Mouse (Mus musculus): Measurements from ENCODE around the gene Prkci. TPM values are rescaled to one million over a fixed set of nuclear protein-coding genes. Genes with fewer than 3 reads are reported as not detected.

The Prkci gene
- polyA plus RNA-seq, 1 experiment from 2014 or later, result 38.5 TPM

GRCm38 (mm10) chr3:31095491-31096154, 100.1 kb downstream of the Prkci start:
- peaks cover 16% of the 10 kb centered on the region for H3K4me1 ChIP-seq (replicated peaks)
- no peaks in the 10 kb centered on the region for H3K36me3 ChIP-seq
- ATAC-seq, result peak; percentile 32
- no peaks in the 10 kb centered on the region for H3K27me3 ChIP-seq (replicated peaks)
- peak overlapping the region; percentile 99 for H3K27ac ChIP-seq
- H3K4me3 ChIP-seq (replicated peaks), result peak overlapping the region; percentile 90
- WGBS, result under 1% methylated on average over 33 of the region's 33 CpGs
- H3K9me3 ChIP-seq, result no peaks in the 10 kb centered on the region
- peak overlapping the region; percentile 68 for H3K4me2 ChIP-seq (replicated peaks)
- peak overlapping the region; percentile 83 for H3K9ac ChIP-seq

GRCm38 (mm10) chr3:31096155-31097101, 100.9 kb downstream of the Prkci start:
- H3K4me1 ChIP-seq (replicated peaks), result peaks cover 16% of the 10 kb centered on the region
- H3K4me3 ChIP-seq (replicated peaks), result peak overlapping the region; percentile 90
- no peaks in the 10 kb centered on the region for H3K9me3 ChIP-seq
- H3K36me3 ChIP-seq, result no peaks in the 10 kb centered on the region
- H3K9ac ChIP-seq, result peak overlapping the region; percentile 83
- H3K27ac ChIP-seq, result peak overlapping the region; percentile 99
- H3K27me3 ChIP-seq (replicated peaks), result no peaks in the 10 kb centered on the region
- 35% methylated on average over 10 of the region's 10 CpGs for WGBS
- no peak for ATAC-seq
- peak overlapping the region; percentile 68 for H3K4me2 ChIP-seq (replicated peaks)

GRCm38 (mm10) chr3:31097102-31097720, 101.7 kb downstream of the Prkci start:
- H3K9me3 ChIP-seq, result no peaks in the 10 kb centered on the region
- 83% methylated on average over 13 of the region's 13 CpGs for WGBS
- H3K9ac ChIP-seq, result no peak overlapping the region
- H3K4me1 ChIP-seq (replicated peaks), result peaks cover 16% of the 10 kb centered on the region
- ATAC-seq, result no peak
- H3K36me3 ChIP-seq, result no peaks in the 10 kb centered on the region
- H3K27me3 ChIP-seq (replicated peaks), result no peaks in the 10 kb centered on the region
- H3K4me3 ChIP-seq (replicated peaks), result no peak overlapping the region
- H3K4me2 ChIP-seq (replicated peaks), result 0 out of 2 replicates have a peak overlapping the region, but pooled peaks have one; percentile 20
- no peak overlapping the region for H3K27ac ChIP-seq

DNA sequence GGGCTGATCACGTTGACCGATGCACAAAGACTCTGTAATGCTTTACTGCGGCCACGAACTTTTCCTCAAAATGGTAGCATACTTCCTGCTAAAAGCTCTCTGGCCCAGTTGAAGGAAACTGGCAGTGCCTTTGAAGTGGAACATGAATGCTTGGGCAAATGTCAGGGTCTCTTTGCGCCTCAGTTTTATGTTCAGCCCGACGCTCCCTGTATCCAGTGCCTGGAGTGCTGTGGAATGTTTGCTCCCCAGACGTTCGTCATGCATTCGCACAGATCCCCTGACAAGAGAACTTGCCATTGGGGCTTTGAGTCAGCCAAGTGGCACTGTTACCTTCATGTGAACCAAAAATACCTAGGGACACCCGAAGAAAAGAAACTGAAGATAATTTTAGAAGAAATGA, 102.4 kb downstream of the Prkci start:
- Histone ChIP-seq H3K27me3 (replicated peaks) (no peaks in the 10 kb centered on the region), H3K9ac (no peak overlapping the region), H3K36me3 (no peaks in the 10 kb centered on the region), H3K4me1 (replicated peaks) (peaks cover 16% of the 10 kb centered on the region), H3K4me2 (replicated peaks) (peak overlapping the region; percentile 20; the same call in 1 of the 2 replicates), H3K4me3 (replicated peaks) (no peak overlapping the region), H3K27ac (no peak overlapping the region), H3K9me3 (no peaks in the 10 kb centered on the region)
- ATAC-seq, result no peak
- 69% methylated on average over 11 of the region's 11 CpGs for WGBS

DNA sequence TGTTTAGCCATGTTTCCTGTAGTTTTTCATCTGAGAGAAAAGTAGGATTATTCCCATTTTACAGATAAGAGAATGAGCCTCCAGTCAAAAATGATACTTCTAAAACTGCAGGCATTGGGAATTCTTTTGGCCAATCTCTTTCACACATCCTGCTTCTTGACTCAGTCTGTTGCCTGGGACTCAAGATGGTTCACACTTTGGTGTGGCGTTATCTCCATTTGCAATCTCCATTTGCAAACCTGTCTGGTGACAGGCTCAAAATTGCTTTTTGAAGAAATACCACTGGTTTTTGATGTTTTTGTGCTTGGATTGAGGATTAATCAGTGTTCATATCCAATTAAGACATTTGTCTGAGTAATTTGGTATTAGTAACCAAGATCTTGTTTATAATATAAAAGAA, 103.0 kb downstream of the Prkci start:
- Histone ChIP-seq H3K9me3 (no peaks in the 10 kb centered on the region), H3K27ac (no peak overlapping the region), H3K4me3 (replicated peaks) (no peak overlapping the region), H3K9ac (no peak overlapping the region), H3K4me1 (replicated peaks) (peaks cover 12% of the 10 kb centered on the region), H3K4me2 (replicated peaks) (no peak overlapping the region), H3K36me3 (no peaks in the 10 kb centered on the region), H3K27me3 (replicated peaks) (no peaks in the 10 kb centered on the region)
- no peak for ATAC-seq
- 92% methylated on average over 1 of the region's 1 CpGs for WGBS

GRCm38 (mm10) chr3:31100026-31100425, 104.5 kb downstream of the Prkci start:
- no peak overlapping the region for H3K9ac ChIP-seq
- no peak overlapping the region for H3K27ac ChIP-seq
- no peaks in the 10 kb centered on the region for H3K9me3 ChIP-seq
- WGBS, result 78% methylated on average over 5 of the region's 5 CpGs
- H3K4me3 ChIP-seq (replicated peaks), result no peak overlapping the region
- peaks cover 12% of the 10 kb centered on the region for H3K4me1 ChIP-seq (replicated peaks)
- H3K4me2 ChIP-seq (replicated peaks), result no peak overlapping the region
- H3K36me3 ChIP-seq, result no peaks in the 10 kb centered on the region
- no peak for ATAC-seq
- no peaks in the 10 kb centered on the region for H3K27me3 ChIP-seq (replicated peaks)

DNA sequence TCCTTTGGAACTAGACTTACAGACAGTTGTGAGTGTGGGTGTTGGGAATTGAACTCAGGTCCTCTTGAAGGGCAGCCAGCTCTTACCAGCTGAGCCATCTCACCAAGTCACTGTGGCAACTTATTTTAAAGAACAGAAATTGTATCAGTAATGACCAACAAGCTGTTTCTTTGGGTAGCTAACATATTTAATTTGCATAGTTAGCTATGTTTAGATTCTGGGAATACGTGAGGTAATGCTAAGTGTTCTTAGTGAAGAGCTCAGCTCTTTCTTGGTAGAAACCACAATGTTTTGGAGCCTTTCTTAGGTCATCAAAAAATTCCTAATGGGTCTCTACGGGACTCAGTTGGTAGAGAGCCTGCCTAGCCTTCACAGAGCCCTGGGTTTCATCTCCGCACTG, 105.3 kb downstream of the Prkci start:
- H3K4me3 ChIP-seq (replicated peaks), result no peak overlapping the region
- no peak overlapping the region for H3K27ac ChIP-seq
- no peak for ATAC-seq
- H3K9me3 ChIP-seq, result no peaks in the 10 kb centered on the region
- no peak overlapping the region for H3K4me2 ChIP-seq (replicated peaks)
- WGBS, result 91% methylated on average over 3 of the region's 3 CpGs
- peaks cover 10% of the 10 kb centered on the region for H3K4me1 ChIP-seq (replicated peaks)
- no peaks in the 10 kb centered on the region for H3K27me3 ChIP-seq (replicated peaks)
- no peaks in the 10 kb centered on the region for H3K36me3 ChIP-seq
- no peak overlapping the region for H3K9ac ChIP-seq

Other genes with a start within 250 kb of the Prkci start
- gene Samd7, start 249.5 kb upstream of the Prkci start, polyA plus RNA-seq (2015; fragmentation: Nextera tagmentation; extraction: Ambion mirVana), result not detected in 2 replicates
- gene Sec62, start 202.9 kb upstream of the Prkci start, polyA plus RNA-seq (2015; fragmentation: Nextera tagmentation; extraction: Ambion mirVana), result 68.3 and 83.5 TPM in 2 replicates
- 9.3 and 10.2 TPM in 2 replicates for gene Gpr160, start 139.8 kb upstream of the Prkci start, polyA plus RNA-seq (2015; fragmentation: Nextera tagmentation; extraction: Ambion mirVana)
- 5.5 and 6.9 TPM in 2 replicates for gene Phc3, start 26.3 kb upstream of the Prkci start, polyA plus RNA-seq (2015; fragmentation: Nextera tagmentation; extraction: Ambion mirVana)
- gene Skil, start 99.3 kb downstream of the Prkci start, polyA plus RNA-seq (2015; fragmentation: Nextera tagmentation; extraction: Ambion mirVana), result 17.5 and 21.3 TPM in 2 replicates
- 4.9 and 7.3 TPM in 2 replicates for gene Cldn11, start 154.2 kb downstream of the Prkci start, polyA plus RNA-seq (2015; fragmentation: Nextera tagmentation; extraction: Ambion mirVana)